Mouse (Mus musculus): ENCODE measurements around the gene Mymx.

Mymx gene

DNA sequence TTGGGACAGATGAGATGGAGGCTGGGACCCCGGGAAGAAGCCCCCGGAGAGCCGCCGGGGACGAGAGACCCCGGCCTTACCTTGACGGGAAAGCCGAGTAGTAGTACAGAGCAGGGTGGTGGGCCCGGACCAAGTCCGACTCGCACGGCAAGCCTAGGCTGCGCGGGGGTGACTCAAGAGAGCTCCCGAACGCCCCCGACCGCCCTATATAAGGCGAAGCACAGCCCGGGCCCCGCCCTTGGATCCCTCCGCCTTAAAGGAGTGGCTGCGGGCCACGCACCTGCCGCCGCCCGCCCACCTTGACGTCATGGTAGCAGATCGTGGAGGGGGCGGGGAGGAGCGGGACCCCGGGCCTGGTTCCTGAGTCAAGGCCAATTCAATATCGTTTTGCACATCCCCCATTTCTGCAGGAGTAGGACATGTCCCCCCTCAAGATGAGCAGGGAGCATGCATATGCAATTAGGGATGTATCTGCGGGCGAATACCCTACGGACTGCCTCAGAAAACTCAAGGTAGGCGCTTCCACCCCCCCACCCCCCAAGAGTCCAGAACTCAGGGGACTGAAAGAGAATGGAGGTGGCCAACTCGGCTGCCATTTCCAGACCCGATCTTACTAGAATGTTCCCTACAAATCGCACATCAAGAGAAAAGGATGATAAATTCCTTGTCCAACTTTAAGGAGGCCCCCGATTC, 28.7 kb downstream of the Mymx start, which contains the start of gene Hsp90ab1:
Hsp90ab1 (minus strand) TSS at position 185 of the 693 bp plus-strand sequence.
- in situ Hi-C loops (cut with MboI; ENCODE audit: low sequenced_read_pairs): no loop called here

- in situ Hi-C loops (cut with MboI; ENCODE audit: low sequenced_read_pairs): no loop called here
Observed at GRCm38 (mm10) chr17:45572103-45573086, 29.5 kb downstream of the Mymx start.

DNA sequence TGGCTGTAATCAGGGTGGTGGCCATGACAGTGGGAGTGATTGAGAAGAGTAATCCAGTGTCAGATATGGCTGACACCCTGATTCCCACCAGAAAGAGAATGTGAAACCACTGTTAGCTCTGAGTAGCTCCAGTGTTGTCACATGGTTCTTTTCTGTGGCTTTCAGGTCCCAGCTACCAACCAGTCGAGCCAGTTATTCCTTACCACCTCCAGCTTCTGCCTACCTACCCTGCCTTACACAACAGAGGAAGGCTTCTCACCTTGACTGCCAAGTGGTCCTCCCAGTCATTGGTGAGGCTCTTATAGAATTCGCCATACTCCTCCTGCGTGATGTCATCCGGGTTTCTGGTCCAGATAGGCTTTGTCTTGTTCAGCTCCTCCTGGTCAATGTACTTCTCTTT, 31.9 kb downstream of the Mymx start:
- in situ Hi-C loops (cut with MboI; ENCODE audit: low sequenced_read_pairs): no loop called here

DNA sequence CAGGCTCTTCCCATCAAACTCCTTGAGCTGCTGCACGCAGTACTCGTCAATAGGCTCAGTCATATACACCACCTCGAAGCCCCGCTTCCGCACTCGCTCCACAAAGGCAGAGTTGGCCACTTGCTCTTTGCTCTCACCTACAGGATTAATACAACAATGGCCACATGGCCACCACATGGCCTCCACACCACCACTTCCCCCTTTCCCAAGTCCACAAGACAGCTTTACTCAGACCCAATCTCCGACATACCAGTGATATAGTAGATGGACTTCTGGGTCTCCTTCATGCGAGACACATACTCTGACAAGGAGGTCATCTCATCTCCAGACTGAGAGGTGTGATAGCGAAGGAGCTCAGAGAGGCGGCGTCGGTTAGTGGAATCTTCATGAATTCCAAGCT, 32.9 kb downstream of the Mymx start:
- in situ Hi-C loops (cut with MboI; ENCODE audit: low sequenced_read_pairs): no loop called here

DNA sequence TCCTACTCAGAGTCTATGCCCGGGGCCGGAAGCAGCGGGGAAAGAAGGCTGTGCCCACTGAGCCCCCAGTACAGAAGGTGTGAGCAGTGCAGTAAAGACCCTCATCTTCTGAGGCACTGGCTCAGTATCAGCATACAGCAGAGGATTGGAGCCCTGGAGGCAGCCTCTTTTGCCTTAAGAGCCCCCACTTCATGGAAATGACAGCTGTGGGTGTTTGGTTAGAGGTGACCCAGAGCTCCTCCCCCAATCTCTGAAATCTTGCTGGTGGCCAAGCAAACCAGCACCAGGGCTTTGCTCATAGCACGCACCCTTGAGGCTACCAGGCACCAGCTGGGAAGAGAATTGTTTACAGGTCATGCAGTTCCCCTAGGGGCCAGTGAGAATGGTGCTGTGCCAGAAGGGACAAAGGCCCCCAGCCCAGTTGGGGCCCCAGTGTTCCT, 34.7 kb downstream of the Mymx start:
- in situ Hi-C loops (cut with MboI; ENCODE audit: low sequenced_read_pairs): no loop called here

DNA sequence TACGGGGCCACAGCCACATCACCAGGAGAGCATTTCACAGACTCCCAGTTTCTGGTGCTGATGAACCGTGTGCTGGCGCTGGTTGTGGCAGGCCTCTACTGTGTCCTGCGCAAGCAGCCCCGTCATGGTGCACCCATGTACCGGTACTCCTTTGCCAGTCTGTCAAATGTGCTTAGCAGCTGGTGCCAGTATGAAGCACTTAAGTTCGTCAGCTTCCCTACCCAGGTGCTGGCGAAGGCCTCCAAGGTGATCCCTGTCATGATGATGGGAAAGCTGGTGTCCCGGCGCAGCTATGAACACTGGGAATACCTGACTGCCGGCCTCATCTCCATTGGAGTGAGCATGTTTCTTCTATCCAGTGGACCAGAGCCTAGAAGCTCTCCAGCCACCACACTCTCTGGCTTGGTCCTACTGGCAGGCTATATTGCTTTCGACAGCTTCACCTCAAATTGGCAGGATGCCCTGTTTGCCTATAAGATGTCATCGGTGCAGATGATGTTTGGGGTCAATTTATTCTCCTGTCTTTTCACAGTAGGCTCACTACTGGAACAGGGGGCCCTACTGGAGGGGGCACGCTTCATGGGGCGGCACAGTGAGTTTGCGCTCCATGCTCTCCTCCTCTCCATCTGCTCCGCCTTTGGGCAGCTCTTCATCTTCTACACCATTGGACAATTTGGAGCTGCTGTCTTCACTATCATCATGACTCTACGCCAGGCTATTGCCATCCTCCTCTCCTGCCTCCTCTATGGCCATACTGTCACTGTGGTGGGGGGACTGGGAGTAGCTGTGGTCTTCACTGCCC, 35.3 kb downstream of the Mymx start:
- in situ Hi-C loops (cut with MboI; ENCODE audit: low sequenced_read_pairs): no loop called here

DNA sequence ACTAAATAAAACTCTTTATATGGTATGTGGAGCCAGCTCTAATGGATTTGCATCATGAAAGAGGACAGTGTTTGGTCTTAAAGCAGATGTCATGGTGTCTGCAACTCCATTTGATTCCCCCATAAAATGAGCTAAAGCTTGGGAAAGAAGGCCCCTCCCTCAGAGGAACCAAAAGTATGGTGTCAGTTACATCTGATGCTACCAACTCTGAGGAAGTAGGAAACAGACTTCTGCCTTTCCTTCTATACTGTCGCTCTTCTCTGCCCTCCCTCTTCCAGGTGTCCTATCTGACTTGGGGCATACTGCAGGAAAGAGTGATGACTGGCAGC, 35.9 kb downstream of the Mymx start:
- in situ Hi-C loops (cut with MboI; ENCODE audit: low sequenced_read_pairs): no loop called here

DNA sequence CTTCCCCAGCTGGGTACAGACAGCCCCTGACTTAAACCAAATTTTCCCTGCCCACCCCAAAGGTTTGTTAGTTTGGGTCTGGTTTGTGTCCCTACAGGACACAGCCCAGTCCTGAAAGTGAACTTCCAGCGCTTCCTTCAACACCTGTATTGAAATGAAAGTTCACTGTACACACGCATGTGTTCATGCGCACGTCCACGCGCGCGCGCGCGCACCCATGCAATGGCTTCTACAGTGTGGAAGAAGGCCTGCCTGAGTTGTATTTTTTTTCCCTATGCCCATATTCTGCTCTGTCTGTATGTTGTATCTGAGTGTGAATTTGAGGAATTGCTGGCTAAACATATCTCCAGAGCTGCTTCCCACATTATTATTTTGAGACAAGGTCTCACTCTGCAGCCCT, 36.8 kb downstream of the Mymx start:
- in situ Hi-C loops (cut with MboI; ENCODE audit: low sequenced_read_pairs): no loop called here

GRCm38 (mm10) chr17:45564531-45565084, 37.3 kb downstream of the Mymx start:
- in situ Hi-C loops (cut with MboI; ENCODE audit: low sequenced_read_pairs): no loop called here

- in situ Hi-C loops (cut with MboI; ENCODE audit: low sequenced_read_pairs): no loop called here
Observed at GRCm38 (mm10) chr17:45563655-45564530, 38.0 kb downstream of the Mymx start, which contains the start of gene Slc35b2. Gene Slc35b2 (plus strand): TSS chr17:45563874.

GRCm38 (mm10) chr17:45563216-45563615, 38.7 kb downstream of the Mymx start:
- in situ Hi-C loops (cut with MboI; ENCODE audit: low sequenced_read_pairs): no loop called here

DNA sequence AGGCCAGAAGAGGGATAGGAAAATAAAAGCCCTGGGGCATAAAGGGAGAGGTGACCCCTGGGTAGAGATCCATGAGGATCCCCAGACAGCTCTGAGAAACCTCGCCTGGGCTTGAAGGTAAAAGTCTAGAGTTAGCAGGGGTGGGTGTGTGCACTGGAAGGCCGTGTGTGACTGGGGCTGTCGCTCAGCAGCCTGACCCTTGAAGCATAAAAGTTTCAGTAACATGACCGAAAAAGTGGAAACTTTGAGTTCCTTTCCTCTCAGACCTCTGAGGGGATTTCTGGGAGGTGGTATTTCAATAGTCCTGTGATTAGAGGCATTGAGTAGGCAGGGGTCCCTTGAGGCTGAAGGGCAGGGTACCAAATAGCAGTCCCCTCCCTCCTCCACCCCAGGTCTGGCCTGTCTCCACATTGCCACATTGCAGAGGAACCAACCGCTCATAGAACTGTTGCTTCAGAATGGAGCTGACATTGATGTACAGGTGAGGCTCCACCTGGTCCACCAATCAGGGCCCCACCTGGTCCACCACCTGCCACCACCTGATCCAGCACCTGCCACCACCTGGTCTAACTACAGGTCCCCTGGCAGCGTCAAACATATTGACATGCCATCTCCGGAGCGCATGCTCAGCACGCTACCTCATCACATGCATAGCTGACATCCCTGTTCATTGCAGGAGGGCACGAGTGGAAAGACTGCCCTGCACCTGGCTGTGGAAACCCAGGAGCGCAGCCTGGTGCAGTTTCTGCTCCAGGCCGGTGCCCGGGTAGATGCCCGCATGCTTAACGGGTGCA, 42.0 kb downstream of the Mymx start:
- in situ Hi-C loops (cut with MboI; ENCODE audit: low sequenced_read_pairs): no loop called here

- in situ Hi-C loops (cut with MboI; ENCODE audit: low sequenced_read_pairs): no loop called here
Observed at GRCm38 (mm10) chr17:45557998-45558862, 43.7 kb downstream of the Mymx start.

GRCm38 (mm10) chr17:45557246-45557824, 44.6 kb downstream of the Mymx start:
- in situ Hi-C loops (cut with MboI; ENCODE audit: low sequenced_read_pairs): no loop called here

GRCm38 (mm10) chr17:45556514-45557245, 45.2 kb downstream of the Mymx start:
- in situ Hi-C loops (cut with MboI; ENCODE audit: low sequenced_read_pairs): no loop called here

DNA sequence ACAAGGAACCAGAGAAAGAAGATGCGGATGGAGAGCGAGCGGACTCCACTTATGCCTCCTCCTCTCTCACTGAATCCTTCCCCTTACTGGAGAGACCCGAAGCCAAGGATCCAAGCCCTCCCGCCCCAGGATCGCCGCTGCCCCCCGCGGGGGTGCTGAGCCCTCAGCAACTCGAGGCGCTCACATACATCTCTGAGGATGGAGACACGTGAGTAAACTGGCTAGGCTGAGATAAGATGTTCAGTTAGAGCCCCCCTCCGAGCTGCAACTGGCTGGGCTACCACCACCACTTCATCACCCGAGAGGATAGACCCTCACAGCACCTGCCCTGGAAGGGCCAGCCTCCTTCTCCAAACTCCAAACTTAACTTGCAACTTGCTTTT, 45.8 kb downstream of the Mymx start:
- in situ Hi-C loops (cut with MboI; ENCODE audit: low sequenced_read_pairs): no loop called here

- in situ Hi-C loops (cut with MboI; ENCODE audit: low sequenced_read_pairs): no loop called here
Observed at GRCm38 (mm10) chr17:45555452-45556106, 46.3 kb downstream of the Mymx start, which contains the start of gene Nfkbie. Gene Nfkbie (plus strand): TSS chr17:45555703.

All from CH12F3 (cell line).